Mouse (Mus musculus): ENCODE data around the gene Pex13. TPM values are rescaled to one million over a fixed set of nuclear protein-coding genes. Genes with fewer than 3 reads are reported as not detected.

The Pex13 gene
- polyA plus RNA-seq (2016; fragmentation: Nextera tagmentation; extraction: Ambion mirVana) = 45.0 and 47.3 TPM in 2 replicates

GRCm38 (mm10) chr11:23665798-23666501 lies at the start of gene Pex13:
Pex13 (minus strand) TSS chr11:23665959.
- H3K4me2 ChIP-seq (replicated peaks) = peak within 1 kb of the TSS; percentile 58
- peak within 1 kb of the TSS; percentile 91 for H3K9ac ChIP-seq (replicated peaks)
- H3K27me3 ChIP-seq = no peaks in the 10 kb centered on the region
- peak; percentile 99 for ATAC-seq (ENCODE audit: low FRiP score, low read depth)
- no peaks in the 10 kb centered on the region for H3K9me3 ChIP-seq
- under 1% methylated on average over 49 of the region's 49 CpGs for WGBS
- H3K27ac ChIP-seq (replicated peaks) = peak within 1 kb of the TSS; percentile 92
- peaks cover 12% of the 10 kb centered on the region for H3K4me1 ChIP-seq
- no peaks in the 10 kb centered on the region for H3K36me3 ChIP-seq
- peak within 1 kb of the TSS; percentile 79 for H3K4me3 ChIP-seq

- no peak overlapping the region for H3K4me3 ChIP-seq
- no peak overlapping the region for H3K9ac ChIP-seq (replicated peaks)
- 94% methylated on average over 3 of the region's 3 CpGs for WGBS
- no peaks in the 10 kb centered on the region for H3K4me1 ChIP-seq
- no peak overlapping the region for H3K27ac ChIP-seq (replicated peaks)
- H3K36me3 ChIP-seq = peaks cover 78% of the 10 kb centered on the region
- H3K4me2 ChIP-seq (replicated peaks) = no peak overlapping the region
- ATAC-seq (ENCODE audit: low FRiP score, low read depth) = no peak
- H3K27me3 ChIP-seq = no peaks in the 10 kb centered on the region
- no peaks in the 10 kb centered on the region for H3K9me3 ChIP-seq
Measured at GRCm38 (mm10) chr11:23712299-23712698, 46.5 kb upstream of the Pex13 start.

GRCm38 (mm10) chr11:23704604-23705294 lies 39.0 kb upstream of the Pex13 start:
- ATAC-seq (ENCODE audit: low FRiP score, low read depth) = no peak
- H3K36me3 ChIP-seq = peaks cover 27% of the 10 kb centered on the region
- no peak overlapping the region for H3K9ac ChIP-seq (replicated peaks)
- WGBS = 89% methylated on average over 7 of the region's 7 CpGs
- no peaks in the 10 kb centered on the region for H3K9me3 ChIP-seq
- no peaks in the 10 kb centered on the region for H3K27me3 ChIP-seq
- H3K4me2 ChIP-seq (replicated peaks) = no peak overlapping the region
- H3K4me3 ChIP-seq = no peak overlapping the region
- no peak overlapping the region for H3K27ac ChIP-seq (replicated peaks)
- H3K4me1 ChIP-seq = 0 out of 2 replicates have a peak, but pooled peaks cover 4% of the 10 kb centered on the region

GRCm38 (mm10) chr11:23701831-23702230 lies 36.1 kb upstream of the Pex13 start:
- WGBS = 94% methylated on average over 3 of the region's 3 CpGs
- no peaks in the 10 kb centered on the region for H3K9me3 ChIP-seq
- H3K4me2 ChIP-seq (replicated peaks) = no peak overlapping the region
- ATAC-seq (ENCODE audit: low FRiP score, low read depth) = no peak
- H3K27me3 ChIP-seq = no peaks in the 10 kb centered on the region
- H3K27ac ChIP-seq (replicated peaks) = no peak overlapping the region
- H3K36me3 ChIP-seq = peaks cover 3% of the 10 kb centered on the region; the same call in 1 of the 2 replicates
- no peak overlapping the region for H3K4me3 ChIP-seq
- H3K9ac ChIP-seq (replicated peaks) = no peak overlapping the region
- H3K4me1 ChIP-seq = 0 out of 2 replicates have a peak, but pooled peaks cover 4% of the 10 kb centered on the region

- no peak overlapping the region for H3K27ac ChIP-seq (replicated peaks)
- no peaks in the 10 kb centered on the region for H3K27me3 ChIP-seq
- 89% methylated on average over 3 of the region's 3 CpGs for WGBS
- H3K4me3 ChIP-seq = no peak overlapping the region
- H3K9ac ChIP-seq (replicated peaks) = no peak overlapping the region
- H3K36me3 ChIP-seq = peaks cover 1% of the 10 kb centered on the region; the same call in 1 of the 2 replicates
- no peak overlapping the region for H3K4me2 ChIP-seq (replicated peaks)
- ATAC-seq (ENCODE audit: low FRiP score, low read depth) = no peak
- H3K9me3 ChIP-seq = no peaks in the 10 kb centered on the region
- 0 out of 2 replicates have a peak, but pooled peaks cover 4% of the 10 kb centered on the region for H3K4me1 ChIP-seq
Measured at GRCm38 (mm10) chr11:23699414-23700095, 33.8 kb upstream of the Pex13 start.

- 84% methylated on average over 2 of the region's 2 CpGs for WGBS
- no peaks in the 10 kb centered on the region for H3K27me3 ChIP-seq
- 0 out of 2 replicates have a peak, but pooled peaks cover 4% of the 10 kb centered on the region for H3K4me1 ChIP-seq
- no peaks in the 10 kb centered on the region for H3K36me3 ChIP-seq
- H3K9me3 ChIP-seq = no peaks in the 10 kb centered on the region
- no peak for ATAC-seq (ENCODE audit: low FRiP score, low read depth)
- no peak overlapping the region for H3K4me3 ChIP-seq
- no peak overlapping the region for H3K4me2 ChIP-seq (replicated peaks)
- H3K9ac ChIP-seq (replicated peaks) = no peak overlapping the region
- no peak overlapping the region for H3K27ac ChIP-seq (replicated peaks)
Measured at GRCm38 (mm10) chr11:23698526-23698925, 32.8 kb upstream of the Pex13 start.

GRCm38 (mm10) chr11:23695847-23696246 lies 30.1 kb upstream of the Pex13 start:
- Histone ChIP-seq H3K27me3 (no peaks in the 10 kb centered on the region), H3K4me2 (replicated peaks) (no peak overlapping the region), H3K36me3 (peaks cover 5% of the 10 kb centered on the region; the same call in 1 of the 2 replicates), H3K4me1 (0 out of 2 replicates have a peak, but pooled peaks cover 4% of the 10 kb centered on the region), H3K27ac (replicated peaks) (no peak overlapping the region), H3K4me3 (no peak overlapping the region), H3K9ac (replicated peaks) (no peak overlapping the region), H3K9me3 (no peaks in the 10 kb centered on the region)
- ATAC-seq (ENCODE audit: low FRiP score, low read depth) = no peak

- Histone ChIP-seq H3K4me1 (no peaks in the 10 kb centered on the region), H3K36me3 (peaks cover 8% of the 10 kb centered on the region; the same call in 1 of the 2 replicates), H3K27me3 (no peaks in the 10 kb centered on the region), H3K27ac (replicated peaks) (no peak overlapping the region), H3K9me3 (no peaks in the 10 kb centered on the region), H3K4me2 (replicated peaks) (no peak overlapping the region), H3K4me3 (no peak overlapping the region), H3K9ac (replicated peaks) (no peak overlapping the region)
- 79% methylated on average over 2 of the region's 2 CpGs for WGBS
- ATAC-seq (ENCODE audit: low FRiP score, low read depth) = no peak
Measured at GRCm38 (mm10) chr11:23693286-23693685, 27.5 kb upstream of the Pex13 start.

GRCm38 (mm10) chr11:23688060-23688459 lies 22.3 kb upstream of the Pex13 start:
- no peak overlapping the region for H3K4me2 ChIP-seq (replicated peaks)
- H3K27ac ChIP-seq (replicated peaks) = no peak overlapping the region
- peaks cover 8% of the 10 kb centered on the region; the same call in 1 of the 2 replicates for H3K36me3 ChIP-seq
- H3K9ac ChIP-seq (replicated peaks) = no peak overlapping the region
- H3K9me3 ChIP-seq = no peaks in the 10 kb centered on the region
- no peaks in the 10 kb centered on the region for H3K4me1 ChIP-seq
- no peak for ATAC-seq (ENCODE audit: low FRiP score, low read depth)
- WGBS = 87% methylated on average over 1 of the region's 1 CpGs
- no peaks in the 10 kb centered on the region for H3K27me3 ChIP-seq
- H3K4me3 ChIP-seq = no peak overlapping the region

GRCm38 (mm10) chr11:23686671-23687070 lies 20.9 kb upstream of the Pex13 start:
- H3K4me1 ChIP-seq = no peaks in the 10 kb centered on the region
- H3K27me3 ChIP-seq = no peaks in the 10 kb centered on the region
- 82% methylated on average over 5 of the region's 5 CpGs for WGBS
- no peak for ATAC-seq (ENCODE audit: low FRiP score, low read depth)
- H3K9ac ChIP-seq (replicated peaks) = no peak overlapping the region
- H3K36me3 ChIP-seq = peaks cover 13% of the 10 kb centered on the region
- no peak overlapping the region for H3K4me3 ChIP-seq
- no peak overlapping the region for H3K27ac ChIP-seq (replicated peaks)
- no peaks in the 10 kb centered on the region for H3K9me3 ChIP-seq
- no peak overlapping the region for H3K4me2 ChIP-seq (replicated peaks)

- H3K27me3 ChIP-seq = no peaks in the 10 kb centered on the region
- no peaks in the 10 kb centered on the region for H3K9me3 ChIP-seq
- no peaks in the 10 kb centered on the region for H3K4me1 ChIP-seq
- H3K4me3 ChIP-seq = no peak overlapping the region
- peaks cover 33% of the 10 kb centered on the region for H3K36me3 ChIP-seq
- H3K9ac ChIP-seq (replicated peaks) = no peak overlapping the region
- H3K4me2 ChIP-seq (replicated peaks) = no peak overlapping the region
- 91% methylated on average over 5 of the region's 5 CpGs for WGBS
- no peak overlapping the region for H3K27ac ChIP-seq (replicated peaks)
- ATAC-seq (ENCODE audit: low FRiP score, low read depth) = no peak
Measured at GRCm38 (mm10) chr11:23682561-23682960, 16.8 kb upstream of the Pex13 start.

- no peaks in the 10 kb centered on the region for H3K27me3 ChIP-seq
- WGBS = 90% methylated on average over 6 of the region's 6 CpGs
- no peaks in the 10 kb centered on the region for H3K4me1 ChIP-seq
- no peak overlapping the region for H3K4me2 ChIP-seq (replicated peaks)
- H3K9ac ChIP-seq (replicated peaks) = no peak overlapping the region
- H3K36me3 ChIP-seq = peaks cover 50% of the 10 kb centered on the region
- no peaks in the 10 kb centered on the region for H3K9me3 ChIP-seq
- H3K4me3 ChIP-seq = no peak overlapping the region
- no peak overlapping the region for H3K27ac ChIP-seq (replicated peaks)
- ATAC-seq (ENCODE audit: low FRiP score, low read depth) = no peak
Measured at GRCm38 (mm10) chr11:23680435-23680950, 14.7 kb upstream of the Pex13 start.

All from midbrain, embryonic 12.5 days (tissue).